Comparison of ENCODE assay signal across 8 mouse cellular contexts in the genomic region with DNA sequence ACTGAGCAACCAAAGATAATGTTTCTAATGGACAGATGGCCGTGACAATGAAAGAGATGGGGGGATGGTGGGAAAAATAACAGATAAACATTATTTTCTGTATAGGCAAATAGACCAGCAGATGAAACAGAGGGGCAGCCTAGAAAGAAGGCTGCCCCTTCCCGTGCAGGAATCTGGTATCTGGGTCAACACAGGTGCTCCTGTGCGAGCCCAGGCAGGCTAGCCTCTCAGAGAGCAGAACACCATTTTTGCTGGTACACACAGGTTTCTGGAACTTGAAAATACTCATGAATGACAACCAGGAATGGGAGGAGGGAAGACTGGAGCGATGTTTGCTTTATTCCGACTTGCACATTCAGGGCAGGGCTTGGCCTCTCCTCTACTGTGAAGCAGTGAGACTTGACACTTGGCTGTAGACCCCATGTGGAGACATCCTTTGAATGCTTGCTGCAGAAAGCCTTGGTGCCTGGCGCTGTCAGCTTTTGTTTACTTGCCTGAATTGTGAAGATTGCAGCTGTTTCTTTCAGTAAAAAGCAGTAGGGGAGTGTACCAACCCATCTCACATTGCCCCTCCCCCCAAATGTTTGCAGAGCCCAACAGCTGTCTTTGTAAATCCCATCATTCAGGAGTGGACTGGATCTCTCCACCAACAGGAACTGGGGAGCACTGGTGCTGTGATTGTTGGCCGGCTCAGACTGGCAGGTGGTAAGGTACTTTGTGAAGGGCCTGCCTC.
DNase-seq lines count a peak whose midpoint lies in the region; ATAC-seq and TF ChIP-seq lines count a peak whose summit lies in the region.

No protein-coding gene starts in this region.

- H3K9ac ChIP-seq in forebrain, postnatal 0 days: no peak overlapping the region
- H3K9ac ChIP-seq in lung, embryonic 16.5 days (ENCODE audit: low read length): no peak overlapping the region

- no peaks in the 10 kb centered on the region for H3K9me3 ChIP-seq in forebrain, postnatal 0 days (ENCODE audit: low read length)
- peaks cover 9% of the 10 kb centered on the region for H3K9me3 ChIP-seq in lung, embryonic 16.5 days (ENCODE audit: control insufficient read depth, low read length)

- H3K4me3 ChIP-seq in cerebellum, adult 2 months (replicated peaks; ENCODE audit: insufficient read depth, low read depth, low read length): no peak overlapping the region
- H3K4me3 ChIP-seq in forebrain, postnatal 0 days (ENCODE audit: low read depth, low read length): no peak overlapping the region
- no peak overlapping the region for H3K4me3 ChIP-seq in lung, embryonic 16.5 days (ENCODE audit: low read length)

- H3K27ac ChIP-seq in cerebellum, adult 2 months (ENCODE audit: insufficient read depth, low read length): no peak overlapping the region
- peak overlapping the region; percentile 62 for H3K27ac ChIP-seq in forebrain, postnatal 0 days (ENCODE audit: low read depth, low read length)
- 0 out of 2 replicates have a peak overlapping the region, but pooled peaks have one; percentile 24 for H3K27ac ChIP-seq in lung, embryonic 16.5 days (ENCODE audit: low read length)

- TF ChIP-seq POLR2A in cerebellum, adult 2 months (IDR thresholded peaks at IDR 0.05; ENCODE audit: borderline replicate concordance, insufficient read depth, low read length): no peak

- no peak for TF ChIP-seq CTCF in cerebellum, adult 2 months (IDR thresholded peaks at IDR 0.05; ENCODE audit: borderline replicate concordance, insufficient read depth, low read depth, low read length)
- no peak for TF ChIP-seq CTCF in forebrain, postnatal 0 days (IDR thresholded peaks at IDR 0.05; ENCODE audit: low read depth)

- H3K4me2 ChIP-seq in forebrain, postnatal 0 days (ENCODE audit: low read depth): no peak overlapping the region
- H3K4me2 ChIP-seq in lung, embryonic 16.5 days (ENCODE audit: low read depth, low read length): no peak overlapping the region

- peaks cover 6% of the 10 kb centered on the region; the same call in 1 of the 2 replicates for H3K4me1 ChIP-seq in cerebellum, adult 2 months (ENCODE audit: control insufficient read depth, insufficient read depth, low read length)
- H3K4me1 ChIP-seq in forebrain, postnatal 0 days (ENCODE audit: insufficient read depth): 0 out of 2 replicates have a peak, but pooled peaks cover 4% of the 10 kb centered on the region
- H3K4me1 ChIP-seq in lung, embryonic 16.5 days (replicated peaks; ENCODE audit: control insufficient read depth, insufficient read depth, low read length): peaks cover 14% of the 10 kb centered on the region

- peak; percentile 93 for ATAC-seq in forebrain, postnatal 0 days
- ATAC-seq in lung, embryonic 16.5 days (ENCODE audit: low read depth): peak; percentile 93

- H3K27me3 ChIP-seq in cerebellum, adult 2 months (ENCODE audit: control insufficient read depth, insufficient read depth, low read length): no peaks in the 10 kb centered on the region
- no peaks in the 10 kb centered on the region for H3K27me3 ChIP-seq in forebrain, postnatal 0 days (ENCODE audit: insufficient read depth, low read length)
- H3K27me3 ChIP-seq in lung, embryonic 16.5 days (ENCODE audit: control insufficient read depth, insufficient read depth, low read depth, low read length): no peaks in the 10 kb centered on the region

- 10% methylated on average over 7 of the region's 7 CpGs for WGBS in cerebellum, adult 2 months
- WGBS in forebrain, postnatal 0 days: 10% methylated on average over 7 of the region's 7 CpGs
- 15% methylated on average over 7 of the region's 7 CpGs for WGBS in lung, embryonic 16.5 days

- DNase-seq in kidney, postnatal 14 days: peak; percentile 41
- DNase-seq in kidney, adult 9 months: no peak
- DNase-seq in cerebellum, adult 2 months: peak; percentile 43 to 52
- peak; percentile 70 for DNase-seq in forebrain, postnatal 0 days
- DNase-seq in skeletal muscle tissue, adult 2 months (ENCODE audit: low read depth, low spot score): peak; percentile 43
- DNase-seq in ovary, postnatal 14 days (ENCODE audit: low spot score): no peak
- DNase-seq in layer of hippocampus, postnatal 36 days: no peak

- H3K36me3 ChIP-seq in forebrain, postnatal 0 days (ENCODE audit: insufficient read depth): no peaks in the 10 kb centered on the region
- no peaks in the 10 kb centered on the region for H3K36me3 ChIP-seq in lung, embryonic 16.5 days (ENCODE audit: control insufficient read depth, insufficient read depth, low read length)

Comparison
In these comparisons a context has a peak if more than half of its experiments do, and no peak if none do; other contexts are left out.
1. DNase-seq: peak in kidney, postnatal 14 days (single experiment), cerebellum, adult 2 months (2 of 2), forebrain, postnatal 0 days (single experiment) and skeletal muscle tissue, adult 2 months (single experiment); none in kidney, adult 9 months (single experiment), ovary, postnatal 14 days (single experiment) and layer of hippocampus, postnatal 36 days (0 of 2).